Mouse (Mus musculus) stomach, embryonic 16.5 days (tissue): ENCODE data around the gene Fh1. TPM values are rescaled to one million over a fixed set of nuclear protein-coding genes. Genes with fewer than 3 reads are reported as not detected.

Experiments used
- ATAC-seq: fragments of 200-750 bp; cut with Nextera tagmentation; 2 replicates; pipeline ENCODE4 v1.8.0; 2017; ENCODE audit warnings: moderate number of reproducible peaks, moderate TSS enrichment; ENCODE audit not compliant: insufficient read depth, low FRiP score
- H3K27ac ChIP-seq: fragments of 300-500 bp; sonication (generic); 2 replicates; pipeline ENCODE4 v1.5.1; 2014; ENCODE audit warnings: low read length
- H3K27me3 ChIP-seq: fragments of 300-500 bp; sonication (generic); 2 replicates; pipeline ENCODE4 v1.6.1; 2014; ENCODE audit warnings: low read length, control low read depth, mixed read lengths; ENCODE audit not compliant: control insufficient read depth, insufficient read depth
- H3K36me3 ChIP-seq: fragments of 300-500 bp; sonication (generic); 2 replicates; pipeline ENCODE4 v1.6.1; 2014; ENCODE audit warnings: low read length; ENCODE audit not compliant: control insufficient read depth, insufficient read depth
- H3K4me1 ChIP-seq: fragments of 300-500 bp; sonication (generic); 2 replicates; pipeline ENCODE4 v1.6.1; 2014; ENCODE audit warnings: low read length, control low read depth, mixed read lengths; ENCODE audit not compliant: control insufficient read depth, insufficient read depth
- H3K4me2 ChIP-seq: fragments of 300-500 bp; sonication (generic); 2 replicates; pipeline ENCODE4 v1.6.1; 2014; ENCODE audit warnings: low read depth, low read length, mixed read lengths
- H3K4me3 ChIP-seq: fragments of 300-500 bp; sonication (generic); replicated peaks from 2 replicates; pipeline ENCODE4 v1.5.1; 2014; ENCODE audit warnings: mild to moderate bottlenecking, low read length
- H3K9ac ChIP-seq: fragments of 300-500 bp; sonication (generic); 2 replicates; pipeline ENCODE4 v1.6.1; 2014; ENCODE audit warnings: low read length
- H3K9me3 ChIP-seq: fragments of 300-500 bp; sonication (generic); replicated peaks from 2 replicates; pipeline ENCODE4 v1.6.1; 2016; ENCODE audit warnings: low read length, control low read depth; ENCODE audit not compliant: control insufficient read depth
- WGBS: fragments of 180-500 bp; shearing (Covaris S2); extraction: QIAGEN DNeasy Blood & Tissue Kit; methylation state at CpG from one replicate; pipeline ENCODE4 v1.1.7; 2014; 5-methylcytosine and 5-hydroxymethylcytosine counted together
- polyA plus RNA-seq: library from polyadenylated mRNA; unstranded; fragments of >200 nt; fragmentation: Nextera tagmentation; extraction: Ambion mirVana; gene quantifications from 2 replicates; pipeline ENCODE4 v1.2.1, GENCODE M21; 2015

Gene Fh1
- polyA plus RNA-seq, 1 experiment from 2014 or later: 131 TPM

DNA sequence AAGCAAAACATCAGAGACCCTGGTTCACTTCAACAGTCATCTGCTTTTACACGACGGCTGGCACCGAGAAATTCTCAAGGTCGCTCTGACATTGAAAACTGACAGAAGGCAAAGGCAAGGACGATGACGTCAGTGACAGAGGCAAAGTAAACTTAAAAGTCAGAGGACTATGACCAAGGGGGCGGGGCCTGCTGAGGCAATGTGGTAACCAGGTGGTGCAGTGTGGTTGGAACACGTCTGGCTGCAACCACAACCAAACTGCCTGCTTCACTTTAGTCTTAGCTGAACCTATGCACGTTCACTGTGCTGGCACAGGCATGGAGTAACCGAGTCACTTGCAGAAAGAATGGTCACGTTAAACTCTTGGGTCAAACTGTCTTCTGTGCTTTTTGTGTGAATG is 23.2 kb downstream of the Fh1 start:
- Histone ChIP-seq H3K4me1 (no peaks in the 10 kb centered on the region), H3K27ac (no peak overlapping the region), H3K36me3 (peaks cover 17% of the 10 kb centered on the region), H3K4me2 (no peak overlapping the region), H3K4me3 (no peak overlapping the region), H3K9me3 (no peaks in the 10 kb centered on the region), H3K27me3 (no peaks in the 10 kb centered on the region), H3K9ac (no peak overlapping the region)
- WGBS: 79% methylated on average over 11 of the region's 11 CpGs
- peak; percentile 33; the same call in 1 of the 2 replicates for ATAC-seq

DNA sequence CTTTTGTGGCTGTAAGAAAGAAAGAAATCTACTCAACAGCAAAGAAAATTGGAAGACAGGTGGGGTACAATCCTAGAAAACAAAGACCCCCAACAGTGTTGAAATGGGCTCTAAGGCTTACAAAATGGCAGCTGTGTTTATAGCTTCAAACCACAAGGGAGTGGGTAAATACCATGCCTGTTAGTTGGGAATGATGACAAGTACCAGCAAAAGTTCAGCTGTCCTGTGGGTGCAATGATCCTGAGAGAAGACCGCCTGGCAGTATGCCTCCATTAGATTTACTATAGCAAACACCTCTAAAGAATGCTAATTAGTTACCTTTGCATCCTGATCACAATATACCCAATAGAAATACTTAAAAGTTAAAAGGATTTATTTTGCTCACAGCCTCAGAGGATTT is 32.6 kb downstream of the Fh1 start:
- H3K4me3 ChIP-seq: no peak overlapping the region
- H3K4me1 ChIP-seq: no peaks in the 10 kb centered on the region
- no peak for ATAC-seq
- H3K4me2 ChIP-seq: no peak overlapping the region
- no peak overlapping the region for H3K9ac ChIP-seq
- H3K27ac ChIP-seq: no peak overlapping the region
- 89% methylated on average over 1 of the region's 1 CpGs for WGBS
- no peaks in the 10 kb centered on the region for H3K27me3 ChIP-seq
- no peaks in the 10 kb centered on the region for H3K36me3 ChIP-seq
- H3K9me3 ChIP-seq: no peaks in the 10 kb centered on the region

DNA sequence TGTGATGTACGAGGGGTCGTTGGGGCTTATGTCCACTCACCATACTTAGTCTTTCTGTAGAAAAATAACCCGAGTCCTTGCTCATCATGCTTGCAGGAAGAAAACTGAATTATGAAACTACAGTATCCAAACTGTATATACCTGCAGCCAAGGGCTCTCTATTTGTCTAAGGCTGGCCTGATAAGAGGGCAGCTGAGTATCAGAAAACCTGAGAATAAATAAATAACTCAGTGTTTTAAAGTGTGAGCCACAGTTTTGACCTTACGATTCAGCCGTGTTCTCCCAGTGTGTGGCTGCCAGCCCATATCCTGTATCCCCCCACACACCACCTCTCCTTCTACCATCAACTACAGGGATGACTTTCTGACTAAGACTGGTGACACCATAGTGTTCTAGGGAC is 38.8 kb downstream of the Fh1 start:
- Histone ChIP-seq H3K4me1 (no peaks in the 10 kb centered on the region), H3K4me2 (no peak overlapping the region), H3K9ac (no peak overlapping the region), H3K36me3 (no peaks in the 10 kb centered on the region), H3K27me3 (no peaks in the 10 kb centered on the region), H3K4me3 (no peak overlapping the region), H3K27ac (no peak overlapping the region), H3K9me3 (no peaks in the 10 kb centered on the region)
- ATAC-seq: peak; percentile 75
- 61% methylated on average over 5 of the region's 5 CpGs for WGBS

DNA sequence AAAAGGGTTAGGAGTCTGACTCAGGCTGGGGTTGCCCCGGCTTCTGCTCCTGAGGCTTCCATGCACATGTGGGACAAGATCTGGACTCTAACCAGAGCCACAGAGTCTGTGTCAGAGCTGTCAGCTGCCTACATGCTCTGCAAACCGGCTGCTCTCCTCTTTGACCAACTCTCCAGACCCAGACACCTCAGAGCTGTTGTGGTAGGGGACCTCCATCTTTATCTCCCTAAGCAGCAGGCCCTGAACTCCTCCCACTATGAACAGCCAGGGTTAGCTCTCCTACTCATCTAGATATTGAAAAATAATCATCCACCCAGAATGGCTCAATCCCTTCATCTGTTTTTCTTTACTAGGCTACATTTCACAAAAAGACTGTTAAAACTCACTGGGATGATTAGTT is 40.2 kb downstream of the Fh1 start:
- no peaks in the 10 kb centered on the region for H3K36me3 ChIP-seq
- ATAC-seq: no peak
- H3K27me3 ChIP-seq: no peaks in the 10 kb centered on the region
- 64% methylated on average over 2 of the region's 2 CpGs for WGBS
- H3K27ac ChIP-seq: no peak overlapping the region
- no peak overlapping the region for H3K4me2 ChIP-seq
- no peak overlapping the region for H3K9ac ChIP-seq
- H3K9me3 ChIP-seq: no peaks in the 10 kb centered on the region
- H3K4me1 ChIP-seq: no peaks in the 10 kb centered on the region
- no peak overlapping the region for H3K4me3 ChIP-seq

DNA sequence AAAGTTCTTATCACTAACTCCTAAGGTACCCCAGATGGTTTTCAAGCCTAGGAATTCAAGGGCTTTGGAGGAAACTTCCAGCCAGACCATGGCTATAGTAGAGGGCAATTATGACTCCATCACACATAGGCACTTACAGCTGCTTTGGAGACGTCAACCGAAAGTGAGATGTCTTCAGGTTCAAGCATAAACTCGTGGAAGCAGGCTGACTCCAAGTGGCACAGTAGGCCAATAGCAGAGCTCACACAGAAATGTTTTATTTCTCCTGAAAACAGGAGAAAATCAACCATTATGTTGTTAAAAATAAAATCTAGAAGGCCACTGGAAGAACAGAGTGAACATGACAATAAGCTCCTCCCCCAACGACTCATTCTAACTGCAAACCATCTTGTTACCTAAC is 42.6 kb downstream of the Fh1 start:
- no peak overlapping the region for H3K9ac ChIP-seq
- no peak overlapping the region for H3K27ac ChIP-seq
- no peak for ATAC-seq
- no peak overlapping the region for H3K4me3 ChIP-seq
- no peaks in the 10 kb centered on the region for H3K27me3 ChIP-seq
- 78% methylated on average over 4 of the region's 4 CpGs for WGBS
- H3K36me3 ChIP-seq: no peaks in the 10 kb centered on the region
- H3K4me1 ChIP-seq: no peaks in the 10 kb centered on the region
- no peak overlapping the region for H3K4me2 ChIP-seq
- no peaks in the 10 kb centered on the region for H3K9me3 ChIP-seq

DNA sequence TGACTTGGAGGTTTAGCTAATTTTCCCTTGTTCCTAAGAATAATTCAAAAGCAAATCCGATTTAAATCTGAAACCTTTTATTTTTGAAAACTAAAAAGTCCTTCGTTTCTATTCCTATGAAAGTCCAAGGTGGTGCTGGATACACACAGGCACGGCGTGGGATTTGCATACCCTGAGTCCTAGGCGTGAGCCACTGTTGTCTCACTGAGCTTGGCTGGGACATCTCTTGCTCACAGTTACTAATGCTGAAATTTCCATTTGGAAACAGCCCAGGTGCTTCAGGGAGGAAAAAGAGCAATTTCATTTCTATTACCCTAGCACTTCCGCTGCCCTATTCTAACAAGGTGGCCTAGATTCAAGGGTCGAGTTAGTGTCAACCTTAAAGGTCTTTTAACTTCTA is 45.1 kb downstream of the Fh1 start:
- whole genome bisulfite sequencing: 86% methylated on average over 7 of the region's 7 CpGs
- H3K9ac ChIP-seq: no peak overlapping the region
- H3K36me3 ChIP-seq: no peaks in the 10 kb centered on the region
- no peaks in the 10 kb centered on the region for H3K4me1 ChIP-seq
- no peak for ATAC-seq
- no peaks in the 10 kb centered on the region for H3K9me3 ChIP-seq
- no peak overlapping the region for H3K4me3 ChIP-seq
- H3K27ac ChIP-seq: no peak overlapping the region
- H3K4me2 ChIP-seq: no peak overlapping the region
- no peaks in the 10 kb centered on the region for H3K27me3 ChIP-seq

DNA sequence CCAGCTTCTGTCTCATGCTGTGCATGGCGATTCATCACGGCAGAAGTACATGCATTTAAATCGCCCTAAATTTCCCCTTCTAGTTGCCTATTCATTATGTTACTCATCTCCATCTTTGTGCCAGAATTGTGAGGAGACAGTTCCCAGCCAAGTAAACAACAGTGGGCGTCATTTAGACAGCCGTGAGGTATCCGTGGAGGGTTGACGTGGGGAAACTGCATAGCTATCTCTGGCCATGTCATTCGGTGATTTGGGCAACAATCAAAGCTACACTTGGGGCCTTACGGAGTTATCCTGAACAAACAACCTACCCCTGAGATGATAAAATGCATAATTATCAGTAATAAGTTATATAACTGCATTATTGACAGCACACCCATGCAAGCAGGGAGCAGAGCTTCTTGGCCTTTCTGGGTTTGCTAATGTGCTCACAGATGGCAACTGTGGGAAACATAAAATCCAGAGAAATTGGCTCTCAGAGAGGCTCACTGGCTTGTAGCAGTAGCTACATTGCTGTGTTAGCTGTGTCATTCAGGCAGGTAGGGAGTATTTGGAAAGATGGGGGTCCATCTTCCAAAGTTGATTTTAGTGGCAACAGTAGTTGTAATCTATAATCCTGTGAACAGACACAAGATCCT is 45.7 kb downstream of the Fh1 start:
- H3K36me3 ChIP-seq: no peaks in the 10 kb centered on the region
- no peak overlapping the region for H3K4me2 ChIP-seq
- H3K4me3 ChIP-seq: no peak overlapping the region
- no peak overlapping the region for H3K9ac ChIP-seq
- 76% methylated on average over 9 of the region's 9 CpGs for WGBS
- no peaks in the 10 kb centered on the region for H3K9me3 ChIP-seq
- no peak overlapping the region for H3K27ac ChIP-seq
- no peaks in the 10 kb centered on the region for H3K27me3 ChIP-seq
- no peak for ATAC-seq
- H3K4me1 ChIP-seq: no peaks in the 10 kb centered on the region

DNA sequence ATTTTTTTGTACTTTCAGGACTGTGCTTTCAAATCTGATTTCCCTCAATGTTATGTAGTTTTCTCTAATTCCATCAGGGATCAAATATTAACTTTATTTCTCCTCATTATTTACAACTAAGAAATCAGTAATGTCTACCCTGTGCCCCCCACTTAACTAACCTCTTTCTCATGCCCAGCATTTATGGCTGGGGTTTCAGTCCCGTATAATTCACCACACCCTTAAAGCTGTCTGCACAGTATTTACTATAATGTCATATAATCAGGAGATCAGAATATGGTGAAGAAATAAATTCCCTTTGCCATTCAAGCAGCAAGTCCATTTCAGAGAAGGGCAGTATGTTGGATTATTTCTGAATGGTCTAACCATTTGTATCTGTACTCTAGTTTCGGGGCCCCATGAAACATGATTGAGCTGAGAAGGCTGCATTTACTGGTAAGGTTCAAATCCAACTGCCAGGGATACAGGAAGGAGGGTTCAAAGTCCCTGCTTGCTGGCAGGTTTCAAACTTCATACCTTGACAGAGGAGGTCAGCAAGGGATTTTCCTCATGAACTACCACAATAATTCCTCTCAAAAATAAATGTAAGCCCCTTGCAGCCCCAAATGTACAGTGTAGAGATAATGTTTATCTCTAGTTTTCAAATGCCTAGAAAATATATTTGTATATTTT is 46.9 kb downstream of the Fh1 start:
- 70% methylated on average over 2 of the region's 2 CpGs for WGBS
- Histone ChIP-seq H3K36me3 (no peaks in the 10 kb centered on the region), H3K4me1 (no peaks in the 10 kb centered on the region), H3K27ac (no peak overlapping the region), H3K4me3 (no peak overlapping the region), H3K9ac (no peak overlapping the region), H3K4me2 (no peak overlapping the region), H3K9me3 (no peaks in the 10 kb centered on the region), H3K27me3 (no peaks in the 10 kb centered on the region)
- no peak for ATAC-seq

DNA sequence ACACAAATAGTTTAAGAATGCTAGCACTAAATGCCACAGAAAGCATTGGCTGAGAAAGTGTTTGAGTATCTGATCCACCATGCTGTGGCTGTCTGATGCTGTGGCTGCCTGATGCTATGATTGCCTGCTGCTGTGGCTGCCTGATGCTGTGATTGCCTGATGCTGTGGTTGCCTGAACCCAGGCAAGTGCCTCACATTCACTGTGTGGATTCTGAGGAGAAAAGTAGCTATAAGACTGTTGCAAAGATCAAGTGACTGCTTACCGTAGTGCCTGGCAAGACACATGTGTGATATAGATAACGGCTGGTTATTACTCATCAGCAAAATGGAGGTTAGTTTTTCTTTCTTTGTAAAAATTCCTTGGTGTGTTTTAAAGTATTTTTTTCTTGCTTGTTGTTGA is 51.3 kb downstream of the Fh1 start:
- no peak overlapping the region for H3K27ac ChIP-seq
- H3K27me3 ChIP-seq: no peaks in the 10 kb centered on the region
- no peak overlapping the region for H3K4me2 ChIP-seq
- H3K9me3 ChIP-seq: no peaks in the 10 kb centered on the region
- H3K9ac ChIP-seq: no peak overlapping the region
- H3K4me3 ChIP-seq: no peak overlapping the region
- H3K4me1 ChIP-seq: no peaks in the 10 kb centered on the region
- ATAC-seq: no peak
- 77% methylated on average over 2 of the region's 2 CpGs for WGBS
- H3K36me3 ChIP-seq: no peaks in the 10 kb centered on the region
